Mouse (Mus musculus) G1E-ER4 (cell line): ENCODE measurements around the gene Lin52. TPM values are rescaled to one million over a fixed set of nuclear protein-coding genes. Genes with fewer than 3 reads are reported as not detected.

Experiments used
- GATA1 ChIP-seq: IDR thresholded peaks from one replicate; pipeline ENCODE4 v1.8.0; 2012; ENCODE audit warnings: low read length, inconsistent platforms
- polyA plus RNA-seq: library from polyadenylated mRNA; stranded (reverse); fragments of >175 nt; gene quantifications from 2 replicates; pipeline ENCODE4 v1.2.3, GENCODE M21; 2012

The Lin52 gene
- polyA plus RNA-seq, 1 experiment: 0.38 TPM

DNA sequence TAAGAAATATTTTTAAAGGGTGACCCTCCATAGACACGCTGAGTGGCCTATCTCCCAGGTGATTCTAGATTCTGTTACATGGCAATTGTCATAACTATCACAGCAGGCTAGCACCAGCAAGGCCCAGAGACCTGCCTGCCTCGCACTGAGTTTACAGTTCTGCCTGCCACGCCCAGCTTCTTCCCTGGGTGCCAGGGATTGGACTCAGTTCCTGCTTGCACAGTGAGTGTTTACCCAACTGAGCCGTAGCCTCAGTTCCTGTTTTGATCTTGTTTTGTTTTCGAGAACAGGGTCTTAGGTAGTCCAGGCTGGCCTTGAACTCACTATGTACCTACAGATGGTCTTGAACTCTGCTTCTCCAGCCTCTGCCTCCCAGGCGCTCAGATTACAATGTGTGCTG, 116.4 kb downstream of the Lin52 start:
- TF ChIP-seq GATA1: no peak

DNA sequence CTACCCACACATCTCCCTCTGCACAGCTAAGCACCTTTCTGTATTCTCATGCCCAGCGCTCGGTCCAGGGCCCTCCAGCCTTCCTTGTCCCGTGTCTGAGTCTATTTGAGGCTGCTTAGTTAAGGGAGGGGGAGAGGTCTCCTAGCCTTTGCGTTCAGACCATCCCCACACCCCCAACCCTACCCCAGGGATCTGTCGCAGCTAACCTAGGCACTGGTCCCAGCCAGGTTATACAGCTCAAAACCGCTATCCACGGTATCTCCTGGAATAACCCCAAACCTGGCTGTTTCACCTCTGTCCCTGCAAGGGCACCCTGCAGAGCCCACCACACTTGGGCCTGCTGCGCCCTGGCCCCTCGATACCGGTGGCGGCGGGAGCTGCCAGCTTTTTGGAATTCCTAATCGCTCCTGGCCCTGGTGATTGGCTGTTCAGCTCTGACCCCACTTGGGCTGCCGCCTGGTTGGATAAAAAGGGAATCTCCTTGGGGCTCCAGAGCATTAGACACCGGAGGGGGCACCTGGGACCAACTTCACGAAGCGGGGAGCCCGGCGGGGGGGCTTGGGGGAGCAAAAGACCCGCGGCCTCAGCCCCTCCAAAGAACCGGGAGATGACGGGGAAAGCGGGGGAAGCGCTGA, 118.2 kb downstream of the Lin52 start, which contains the start of gene Vsx2:
TSS of gene Vsx2 (plus strand) at position 427 of the 635 bp plus-strand sequence.
- TF ChIP-seq GATA1: no peak

DNA sequence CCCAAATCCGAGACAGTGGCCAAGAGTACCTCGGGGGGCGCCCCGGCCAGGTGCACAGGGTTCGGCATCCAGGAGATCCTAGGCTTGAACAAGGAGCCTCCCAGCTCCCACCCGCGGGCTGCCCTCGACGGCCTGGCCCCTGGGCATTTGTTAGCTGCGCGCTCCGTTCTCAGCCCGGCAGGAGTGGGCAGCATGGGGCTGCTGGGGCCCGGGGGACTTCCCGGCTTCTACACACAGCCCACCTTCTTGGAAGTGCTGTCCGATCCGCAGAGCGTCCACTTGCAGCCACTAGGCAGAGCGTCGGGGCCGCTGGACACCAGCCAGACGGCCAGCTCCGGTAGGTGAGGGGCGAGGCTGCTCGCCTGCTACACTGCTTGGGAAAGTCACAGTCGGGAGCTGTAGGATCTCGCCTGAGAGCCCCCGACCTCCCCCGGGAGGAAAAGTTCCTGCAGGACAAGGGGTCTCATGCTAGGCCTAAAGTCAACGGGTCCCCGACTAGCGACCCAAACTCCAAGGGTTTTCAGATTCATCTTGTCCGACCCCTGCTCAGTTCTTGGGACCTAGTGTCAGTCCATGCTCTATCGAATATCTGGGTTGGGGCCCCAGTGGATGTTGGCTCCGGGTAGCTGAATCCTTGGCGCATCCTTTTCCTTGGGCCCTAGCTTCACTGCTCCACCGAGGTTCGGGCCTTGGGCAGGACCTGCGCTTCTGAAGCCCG, 118.9 kb downstream of the Lin52 start:
- TF ChIP-seq GATA1: no peak

DNA sequence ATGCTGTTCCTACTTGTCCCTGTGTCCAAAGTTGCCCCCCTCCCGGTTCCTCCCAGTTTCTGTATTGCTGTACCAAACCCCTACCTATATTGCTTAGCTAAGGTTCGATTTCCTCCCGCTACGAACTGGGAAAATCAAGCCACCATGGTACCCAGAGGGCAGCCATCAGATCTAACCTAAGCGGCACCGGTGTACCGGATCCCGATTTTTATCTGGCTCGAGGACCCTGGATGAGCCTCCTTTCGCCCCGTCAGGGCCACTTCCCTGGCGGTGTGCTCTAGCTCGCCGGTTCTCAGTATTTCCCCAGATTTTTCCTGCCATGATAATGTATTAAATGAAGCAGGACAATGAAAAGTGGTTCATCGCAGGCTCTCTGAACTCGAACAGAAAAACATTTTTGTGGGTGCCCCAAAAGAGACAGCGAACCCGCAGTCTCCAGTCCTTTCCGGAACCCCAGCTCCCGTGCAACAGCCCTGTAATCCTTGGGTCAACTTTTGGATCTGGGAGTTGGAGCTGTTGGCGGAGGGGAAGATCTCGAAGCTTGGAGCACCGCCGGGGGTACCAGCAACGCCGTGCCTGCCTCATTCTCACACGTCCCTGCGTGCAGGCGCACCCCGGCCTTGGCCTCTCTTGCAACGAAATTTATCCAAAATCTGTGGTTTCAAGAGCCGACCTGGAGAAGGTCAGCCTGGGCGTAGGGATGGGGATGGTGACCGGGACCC, 119.6 kb downstream of the Lin52 start:
- no peak for TF ChIP-seq GATA1

DNA sequence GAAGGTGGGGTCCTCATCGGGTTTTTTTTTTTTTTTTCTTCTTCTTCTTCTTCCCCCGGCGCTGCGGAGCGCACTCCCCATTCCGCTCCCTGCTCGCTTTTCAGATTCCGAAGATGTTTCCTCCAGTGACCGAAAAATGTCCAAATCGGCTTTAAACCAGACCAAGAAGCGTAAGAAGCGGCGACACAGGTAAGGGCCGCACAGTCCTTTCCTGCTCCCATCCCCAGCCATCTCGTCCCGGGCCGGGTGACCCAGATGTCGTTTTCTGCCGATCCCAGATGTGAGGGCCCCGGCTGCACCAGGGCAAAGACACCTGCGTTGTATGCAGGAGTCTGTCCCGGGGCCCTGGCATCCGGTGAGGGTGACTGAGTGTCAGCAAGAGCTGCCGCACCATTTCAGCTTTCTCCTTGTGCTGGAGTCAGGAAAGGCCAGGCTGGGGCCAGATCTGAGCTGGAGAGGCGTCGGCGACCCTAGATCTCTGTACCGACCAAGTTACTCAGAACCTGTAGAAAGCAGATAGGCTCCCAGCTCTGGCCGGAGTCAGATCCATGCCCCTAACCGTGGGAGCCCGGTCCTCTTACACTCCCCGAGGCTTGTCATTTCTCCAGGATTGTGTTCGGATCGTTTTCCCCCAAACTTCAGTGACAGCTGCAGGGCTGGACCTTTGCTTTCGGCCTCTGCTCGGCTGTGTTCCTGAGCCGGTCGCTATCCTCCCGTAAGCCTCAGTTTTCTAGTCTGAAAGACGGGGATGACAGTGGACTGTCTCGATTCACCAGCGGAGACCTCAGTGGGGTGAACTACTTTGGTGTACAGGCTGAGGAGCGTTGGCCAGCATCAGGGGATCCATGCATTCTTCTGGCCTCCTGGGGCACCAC, 120.5 kb downstream of the Lin52 start:
- TF ChIP-seq GATA1: no peak

DNA sequence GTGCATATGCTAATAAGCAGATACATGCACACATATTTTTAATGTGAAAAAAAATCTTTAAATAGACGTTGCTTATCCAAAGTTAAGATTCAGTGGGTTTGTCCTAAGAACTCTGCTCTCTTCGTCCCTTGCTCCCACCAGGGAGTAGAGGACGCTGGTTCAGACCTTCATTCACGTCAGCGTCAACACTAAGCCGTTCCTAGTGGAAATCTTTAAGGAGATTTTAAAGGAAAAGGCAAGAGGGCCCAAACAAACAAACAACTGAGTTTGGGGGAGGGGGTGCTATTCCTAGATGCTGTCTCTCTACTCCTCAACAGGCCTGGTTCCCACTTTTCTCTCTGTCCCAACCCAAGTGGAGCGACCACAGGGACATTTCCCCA, 121.1 kb downstream of the Lin52 start:
- no peak for TF ChIP-seq GATA1

DNA sequence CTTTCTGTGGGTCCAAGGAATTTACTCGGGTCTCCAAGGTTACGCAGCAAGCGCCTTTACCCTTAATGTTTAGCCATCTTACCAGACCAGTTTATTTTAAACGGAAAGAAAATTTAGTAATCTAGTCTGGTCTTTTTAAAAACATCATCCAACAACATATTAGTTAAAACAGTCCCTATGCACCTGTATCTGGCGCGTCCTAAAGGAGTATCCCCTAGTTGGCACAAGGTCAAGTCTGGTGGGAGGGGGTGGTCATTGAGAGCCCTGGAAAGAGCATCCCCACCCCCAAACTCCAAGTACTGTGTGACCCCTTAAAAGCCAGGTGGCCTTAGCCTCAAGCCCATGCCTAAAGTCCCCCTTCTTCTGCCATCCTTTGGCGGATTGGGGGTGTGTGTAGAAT, 121.9 kb downstream of the Lin52 start:
- TF ChIP-seq GATA1: no peak

DNA sequence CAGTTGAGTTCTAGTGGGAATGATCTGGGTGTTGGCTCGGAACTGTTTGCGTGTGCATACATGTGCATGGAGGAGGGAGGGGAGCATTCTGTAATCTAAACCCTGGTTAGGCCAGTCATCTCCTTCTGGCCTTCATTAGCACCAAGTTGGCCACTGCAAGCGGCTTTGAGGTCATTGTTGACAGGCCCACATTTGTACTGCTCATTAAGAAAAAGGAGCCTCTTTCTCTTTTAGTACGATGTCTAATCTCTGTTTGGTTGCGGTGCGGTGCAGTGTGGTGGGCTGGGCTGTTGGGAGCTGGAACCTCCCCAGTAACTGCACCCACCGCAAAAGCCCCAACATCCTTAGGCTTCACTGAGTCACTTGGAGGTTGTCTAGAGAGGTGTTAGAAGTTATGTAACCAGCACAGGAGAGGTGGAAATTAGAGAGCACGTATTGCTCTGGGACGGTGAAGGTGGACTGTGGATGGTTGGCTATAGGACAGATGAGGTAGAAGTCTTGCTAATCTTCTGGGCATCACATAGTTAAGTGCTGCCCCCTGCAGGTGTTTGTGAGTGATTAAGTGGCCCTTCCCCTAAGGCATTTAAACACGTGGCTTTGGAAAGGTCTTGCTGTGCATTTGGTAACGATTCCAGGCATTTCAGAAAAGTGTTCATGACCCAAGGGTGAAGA, 126.7 kb downstream of the Lin52 start:
- no peak for TF ChIP-seq GATA1

DNA sequence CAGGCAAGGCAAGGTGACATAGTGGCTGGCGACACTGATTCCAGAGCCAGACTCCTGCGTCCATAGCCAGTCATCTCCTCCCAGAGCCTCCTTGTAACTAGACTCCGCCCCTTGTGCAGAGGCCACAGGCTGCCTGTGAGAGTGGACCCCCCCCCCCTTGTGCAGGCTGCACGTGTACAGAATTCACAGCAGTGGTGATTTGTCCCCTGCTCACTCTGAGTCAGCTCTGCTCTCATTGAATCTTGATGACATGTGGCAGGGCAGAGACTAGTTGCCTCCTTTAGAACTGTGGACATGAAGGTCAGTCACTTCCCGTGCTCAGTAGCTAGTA, 127.2 kb downstream of the Lin52 start:
- TF ChIP-seq GATA1: no peak

DNA sequence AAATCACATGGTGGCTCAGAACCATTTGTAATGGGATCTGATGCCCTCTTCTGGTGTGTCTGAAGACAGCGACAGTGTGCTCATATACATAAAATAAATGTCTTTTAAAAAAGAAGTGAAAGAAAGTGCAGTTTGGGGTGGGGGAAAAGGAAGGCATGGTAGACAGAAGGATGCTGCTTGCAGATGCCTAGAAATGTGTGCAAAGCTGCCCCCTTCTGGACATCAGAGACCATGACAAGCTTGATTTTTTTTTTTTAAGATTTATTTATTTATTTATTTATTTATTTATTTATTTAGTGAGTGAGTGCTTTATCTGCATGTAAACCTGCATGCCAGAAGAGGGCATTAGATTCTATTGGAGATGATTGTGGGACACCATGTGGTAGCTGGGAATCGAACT, 130.1 kb downstream of the Lin52 start:
- no peak for TF ChIP-seq GATA1

DNA sequence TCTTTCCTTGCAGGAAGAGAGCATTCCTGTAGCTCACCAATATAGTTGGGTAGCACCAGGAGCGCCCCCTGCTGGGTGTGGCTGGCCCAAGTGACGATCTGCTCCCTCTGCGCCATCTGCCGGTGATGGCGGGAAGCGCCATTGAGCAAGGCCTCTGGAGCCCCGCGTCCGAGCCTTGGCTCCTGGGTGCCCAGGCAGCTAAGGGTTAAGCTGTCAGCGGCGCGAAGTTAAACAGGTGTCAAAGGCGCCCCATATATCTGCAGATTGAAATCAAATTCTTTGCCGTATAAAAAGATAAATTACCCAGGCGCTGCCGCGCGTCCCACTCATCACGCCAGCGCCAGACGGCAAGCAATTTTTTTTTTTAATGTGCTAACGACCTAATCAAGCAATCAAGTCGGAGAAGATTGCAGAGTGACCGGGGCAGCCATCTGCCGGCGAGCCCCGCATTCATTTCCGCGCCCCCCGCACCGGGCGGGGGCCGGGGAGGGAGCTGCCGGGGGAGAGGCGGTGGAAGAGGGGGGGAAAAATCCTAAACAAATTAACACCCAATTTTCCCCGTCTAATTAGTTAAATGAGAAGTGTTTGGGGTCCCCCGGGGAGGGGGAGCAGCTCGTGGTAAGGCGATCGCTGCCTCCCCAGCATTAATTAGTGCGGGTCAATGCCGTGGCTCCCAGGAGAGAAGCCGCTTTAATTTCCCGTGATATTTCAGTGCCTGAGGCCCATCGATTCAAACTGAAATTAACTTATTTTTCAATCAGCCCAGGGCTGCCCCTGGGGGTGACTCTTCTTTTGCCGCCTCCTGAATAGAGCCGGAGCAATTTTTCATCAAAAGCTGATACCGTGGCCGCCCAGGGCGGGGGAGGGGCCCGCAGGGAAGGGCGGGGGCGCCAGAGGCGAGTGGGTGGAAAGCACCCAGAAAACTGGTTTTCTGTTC, 138.9 kb downstream of the Lin52 start:
- TF ChIP-seq GATA1: no peak

Other genes with a start within 250 kb of the Lin52 start
- gene Elmsan1, start 232.5 kb upstream of the Lin52 start, polyA plus RNA-seq: 101 and 107 TPM in 2 replicates
- 5.6 and 6.2 TPM in 2 replicates for gene Ptgr2, start 166.2 kb upstream of the Lin52 start, polyA plus RNA-seq
- gene Zfp410, start 134.6 kb upstream of the Lin52 start, polyA plus RNA-seq: 1.5 and 1.8 TPM in 2 replicates
- gene Coq6, start 89.8 kb upstream of the Lin52 start, polyA plus RNA-seq: 13.2 and 43.2 TPM in 2 replicates
- 0.21 and 0.38 TPM in 2 replicates for gene Fam161b, start 89.6 kb upstream of the Lin52 start, polyA plus RNA-seq
- gene Entpd5, start 42.4 kb upstream of the Lin52 start, polyA plus RNA-seq: 1.2 and 3.0 TPM in 2 replicates
- gene Bbof1, start 42.4 kb upstream of the Lin52 start, polyA plus RNA-seq: 1.0 and 1.6 TPM in 2 replicates
- gene Rnf113a2, start 34.2 kb upstream of the Lin52 start, polyA plus RNA-seq: 51.6 and 66.6 TPM in 2 replicates
- 3.9 and 5.5 TPM in 2 replicates for gene Aldh6a1, start 418 bp upstream of the Lin52 start, polyA plus RNA-seq
- not detected in 2 replicates for gene Vsx2, start 118.3 kb downstream of the Lin52 start, polyA plus RNA-seq
- gene Abcd4, start 166.0 kb downstream of the Lin52 start, polyA plus RNA-seq: 2.8 and 5.9 TPM in 2 replicates
- not detected in 2 replicates for gene Vrtn, start 189.6 kb downstream of the Lin52 start, polyA plus RNA-seq
- not detected in 2 replicates for gene Syndig1l, start 247.4 kb downstream of the Lin52 start, polyA plus RNA-seq